Mouse (Mus musculus) limb, embryonic 10.5 days (tissue): ENCODE measurements around the gene Anapc11. TPM values are rescaled to one million over a fixed set of nuclear protein-coding genes. Genes with fewer than 3 reads are reported as not detected.

Experiments used
- DNase-seq: peaks from one replicate; pipeline ENCODE4 v3.0.0-alpha.2; 2017; ENCODE audit warnings: low spot score
- H3K27ac ChIP-seq: fragments of 300-500 bp; sonication (generic); 2 replicates; pipeline ENCODE4 v1.5.1; 2016; ENCODE audit warnings: mild to moderate bottlenecking
- H3K27me3 ChIP-seq: fragments of 300-500 bp; sonication (generic); 2 replicates; pipeline ENCODE4 v1.6.1; 2016; ENCODE audit warnings: low read depth, mild to moderate bottlenecking; ENCODE audit not compliant: poor library complexity, severe bottlenecking
- H3K36me3 ChIP-seq: fragments of 300-500 bp; sonication (generic); 2 replicates; pipeline ENCODE4 v1.6.1; 2016; ENCODE audit warnings: mild to moderate bottlenecking, moderate library complexity
- H3K4me1 ChIP-seq: fragments of 300-500 bp; sonication (generic); 2 replicates; pipeline ENCODE4 v1.6.1; 2016
- H3K4me3 ChIP-seq: fragments of 300-500 bp; sonication (generic); 2 replicates; pipeline ENCODE4 v1.5.1; 2016; ENCODE audit warnings: mild to moderate bottlenecking, moderate library complexity
- H3K9me3 ChIP-seq: fragments of 300-500 bp; sonication (generic); replicated peaks from 2 replicates; pipeline ENCODE4 v1.6.1; 2016; ENCODE audit warnings: mild to moderate bottlenecking
- WGBS: fragments of 180-500 bp; shearing (Covaris S2); methylation state at CpG from one replicate; pipeline ENCODE4 v1.1.7; 2016; 5-methylcytosine and 5-hydroxymethylcytosine counted together
- polyA plus RNA-seq: library from polyadenylated mRNA; unstranded; fragments of >200 nt; fragmentation: Nextera tagmentation; extraction: Ambion mirVana; gene quantifications from 2 replicates; pipeline ENCODE4 v1.2.1, GENCODE M21; 2016

Gene Anapc11
- polyA plus RNA-seq, 1 experiment from 2014 or later, result 207 TPM

GRCm38 (mm10) chr11:120627468-120628300 lies 29.5 kb downstream of the Anapc11 start:
- H3K27me3 ChIP-seq, result no peaks in the 10 kb centered on the region
- no peak for DNase-seq
- H3K27ac ChIP-seq, result no peak overlapping the region
- WGBS, result 84% methylated on average over 22 of the region's 22 CpGs
- no peak overlapping the region for H3K4me3 ChIP-seq
- H3K9me3 ChIP-seq, result no peaks in the 10 kb centered on the region
- peaks cover 51% of the 10 kb centered on the region for H3K36me3 ChIP-seq
- H3K4me1 ChIP-seq, result peaks cover 56% of the 10 kb centered on the region

DNA sequence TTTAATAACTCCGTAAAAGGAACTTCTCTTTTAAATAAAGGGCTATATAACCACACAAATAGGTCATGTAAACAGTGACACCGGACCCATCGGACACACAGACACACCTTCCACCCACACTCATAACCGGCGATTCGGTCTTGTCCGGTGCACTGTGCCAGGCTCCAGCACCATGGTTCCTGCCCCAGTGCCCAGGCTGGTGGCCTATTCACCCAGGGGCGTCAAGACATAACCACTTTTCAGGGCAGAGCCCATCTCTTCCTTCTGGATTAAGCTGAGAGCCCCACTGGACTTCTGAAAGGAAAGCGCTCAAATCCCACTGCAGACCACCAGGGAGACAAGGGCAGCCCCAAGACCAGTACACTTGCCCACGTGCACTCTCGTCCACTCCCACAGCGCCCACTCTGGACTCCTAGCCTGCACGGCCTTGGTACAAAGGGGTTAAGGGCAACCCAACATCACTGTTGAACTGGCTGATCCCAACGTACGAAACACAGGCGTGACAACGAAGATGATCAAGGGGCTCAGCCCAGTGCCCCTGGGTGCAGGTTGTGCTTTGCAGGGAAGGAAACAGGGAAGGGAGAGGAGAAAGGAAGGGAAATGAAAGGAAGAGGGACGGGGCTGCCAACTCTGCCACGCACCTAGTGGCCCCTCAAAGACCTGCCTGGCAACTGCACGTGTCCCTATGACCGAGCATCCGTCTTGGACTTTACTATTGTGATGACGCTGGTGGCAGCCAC lies 30.6 kb downstream of the Anapc11 start:
- Histone ChIP-seq H3K27me3 (no peaks in the 10 kb centered on the region), H3K9me3 (no peaks in the 10 kb centered on the region), H3K4me3 (peak overlapping the region; percentile 19), H3K27ac (no peak overlapping the region), H3K4me1 (peaks cover 59% of the 10 kb centered on the region), H3K36me3 (peaks cover 43% of the 10 kb centered on the region)
- WGBS, result 97% methylated on average over 23 of the region's 23 CpGs
- no peak for DNase-seq

DNA sequence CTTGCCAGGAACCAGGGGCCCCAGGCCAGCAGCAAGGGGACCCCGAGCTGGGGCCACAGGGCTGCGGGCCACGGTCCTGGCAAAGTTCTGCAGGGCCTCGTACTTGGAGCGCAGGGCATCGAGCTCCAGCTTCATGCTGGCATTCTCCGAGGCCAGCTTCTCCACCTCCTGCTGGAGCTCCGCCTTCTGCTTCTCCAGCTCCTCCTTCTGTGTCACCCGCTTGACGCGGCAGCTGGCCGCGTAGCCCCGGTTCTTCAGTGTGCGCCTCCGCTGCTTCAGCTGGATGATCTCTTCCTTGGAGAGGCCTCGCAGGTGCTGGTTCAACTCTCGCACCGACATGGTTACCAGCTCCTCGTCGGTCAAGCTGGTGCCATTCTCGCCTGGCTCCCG lies 31.1 kb downstream of the Anapc11 start:
- WGBS, result 79% methylated on average over 23 of the region's 23 CpGs
- H3K9me3 ChIP-seq, result no peaks in the 10 kb centered on the region
- 0 out of 2 replicates have a peak overlapping the region, but pooled peaks have one; percentile 66 for H3K27ac ChIP-seq
- peaks cover 57% of the 10 kb centered on the region for H3K4me1 ChIP-seq
- H3K4me3 ChIP-seq, result peak overlapping the region; percentile 18
- H3K36me3 ChIP-seq, result peaks cover 43% of the 10 kb centered on the region
- DNase-seq, result no peak
- no peaks in the 10 kb centered on the region for H3K27me3 ChIP-seq

DNA sequence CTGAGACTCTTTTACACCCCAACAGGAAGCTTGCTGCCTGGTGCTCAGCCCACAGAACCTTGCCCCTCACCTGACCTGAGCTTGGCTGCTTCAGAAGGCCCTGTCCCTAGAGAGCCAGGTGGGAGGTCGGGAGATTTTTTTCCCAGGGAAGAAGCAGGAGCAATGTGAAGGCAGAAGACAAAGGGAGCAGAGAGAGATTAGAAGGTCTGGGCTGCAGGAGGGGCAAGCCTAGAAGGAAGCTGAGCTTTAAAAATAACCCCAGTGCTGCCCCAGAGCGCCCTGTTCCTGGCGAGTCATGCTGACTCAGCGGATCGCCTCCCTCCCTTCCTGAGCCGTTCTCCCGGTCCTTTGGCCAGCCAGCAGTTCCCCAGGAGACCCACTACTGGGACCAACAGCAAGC lies 31.7 kb downstream of the Anapc11 start:
- peaks cover 54% of the 10 kb centered on the region for H3K4me1 ChIP-seq
- WGBS, result 51% methylated on average over 7 of the region's 7 CpGs
- H3K9me3 ChIP-seq, result no peaks in the 10 kb centered on the region
- no peak for DNase-seq
- H3K27ac ChIP-seq, result peak overlapping the region; percentile 66
- H3K4me3 ChIP-seq, result peak overlapping the region; percentile 18
- H3K36me3 ChIP-seq, result peaks cover 43% of the 10 kb centered on the region
- no peaks in the 10 kb centered on the region for H3K27me3 ChIP-seq

DNA sequence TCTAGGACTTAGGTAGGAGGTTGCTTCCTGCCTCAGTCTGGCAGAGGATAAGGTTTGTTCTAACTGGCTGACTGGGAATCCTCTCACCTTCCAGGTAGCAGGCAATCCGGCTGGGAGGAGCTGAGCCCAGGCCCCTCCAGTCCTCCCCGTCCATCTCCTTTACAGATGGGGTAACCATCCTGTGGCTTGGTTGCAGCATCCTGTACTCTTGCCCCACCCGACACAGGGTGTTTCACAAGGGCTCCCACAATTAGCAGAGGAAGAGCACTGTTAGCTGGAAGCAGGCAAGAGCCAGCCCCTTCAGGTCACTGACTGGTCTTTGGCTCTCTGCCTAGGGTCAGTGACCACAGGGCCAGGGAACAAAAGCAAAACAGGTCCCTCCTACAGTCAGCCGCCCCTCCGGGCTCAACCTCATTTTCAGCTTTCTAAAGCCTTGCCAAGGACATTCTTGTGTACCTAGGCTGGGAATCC lies 32.2 kb downstream of the Anapc11 start:
- no peaks in the 10 kb centered on the region for H3K27me3 ChIP-seq
- H3K36me3 ChIP-seq, result peaks cover 43% of the 10 kb centered on the region
- H3K4me1 ChIP-seq, result peaks cover 48% of the 10 kb centered on the region
- peak overlapping the region; percentile 18 for H3K4me3 ChIP-seq
- H3K9me3 ChIP-seq, result no peaks in the 10 kb centered on the region
- H3K27ac ChIP-seq, result peak overlapping the region; percentile 66
- WGBS, result 64% methylated on average over 5 of the region's 5 CpGs
- DNase-seq, result no peak

- Histone ChIP-seq H3K4me1 (peaks cover 42% of the 10 kb centered on the region), H3K4me3 (peak overlapping the region; percentile 92), H3K27ac (peak overlapping the region; percentile 66; the same call in 1 of the 2 replicates), H3K27me3 (no peaks in the 10 kb centered on the region), H3K36me3 (peaks cover 40% of the 10 kb centered on the region), H3K9me3 (no peaks in the 10 kb centered on the region)
- no peak for DNase-seq
- 46% methylated on average over 7 of the region's 7 CpGs for WGBS
Measured at GRCm38 (mm10) chr11:120630881-120631725, 32.9 kb downstream of the Anapc11 start.

DNA sequence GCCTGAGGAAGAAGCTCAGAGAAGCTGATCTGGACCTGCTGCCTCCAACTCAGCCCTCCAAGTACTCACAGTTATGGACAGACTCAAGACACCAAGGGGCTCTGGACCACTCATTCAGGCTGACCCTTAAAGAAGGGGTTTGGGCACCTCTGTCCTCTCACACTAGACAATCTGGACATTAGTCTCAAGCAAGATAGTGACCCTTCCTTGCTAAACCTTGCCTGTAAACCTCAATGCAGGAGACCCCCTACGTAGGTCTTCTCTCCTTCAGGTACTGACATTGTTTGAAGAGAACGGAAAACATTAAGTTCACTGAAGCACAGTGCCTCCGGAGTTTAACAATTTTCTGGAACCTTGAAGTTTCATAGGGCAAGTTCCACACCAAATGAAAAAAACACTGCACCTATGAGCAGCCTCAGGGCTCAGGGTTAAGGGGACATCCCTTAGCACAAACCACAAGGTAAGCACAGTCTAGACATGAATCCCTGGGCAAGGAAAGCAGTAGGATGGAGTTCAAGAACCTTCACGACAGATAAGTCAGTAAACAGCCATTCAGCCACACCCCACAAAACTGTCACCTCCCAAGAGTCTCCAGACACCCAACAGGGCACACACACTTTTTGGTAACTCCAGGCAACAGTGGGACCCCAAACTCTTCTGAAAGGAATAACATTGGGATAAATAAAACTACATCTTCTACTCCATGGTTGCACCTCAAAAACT lies 33.7 kb downstream of the Anapc11 start:
- Histone ChIP-seq H3K9me3 (no peaks in the 10 kb centered on the region), H3K27me3 (no peaks in the 10 kb centered on the region), H3K4me3 (peak overlapping the region; percentile 92), H3K4me1 (peaks cover 41% of the 10 kb centered on the region), H3K27ac (peak overlapping the region; percentile 96), H3K36me3 (peaks cover 33% of the 10 kb centered on the region)
- DNase-seq, result no peak
- WGBS, result 69% methylated on average over 4 of the region's 4 CpGs

- H3K4me3 ChIP-seq, result peak overlapping the region; percentile 92
- H3K27ac ChIP-seq, result peak overlapping the region; percentile 96
- H3K9me3 ChIP-seq, result no peaks in the 10 kb centered on the region
- peaks cover 23% of the 10 kb centered on the region for H3K36me3 ChIP-seq
- H3K27me3 ChIP-seq, result no peaks in the 10 kb centered on the region
- peak; percentile 74 for DNase-seq
- WGBS, result under 1% methylated on average over 105 of the region's 116 CpGs
- peaks cover 41% of the 10 kb centered on the region for H3K4me1 ChIP-seq
Measured at GRCm38 (mm10) chr11:120632559-120633519, 34.6 kb downstream of the Anapc11 start.

DNA sequence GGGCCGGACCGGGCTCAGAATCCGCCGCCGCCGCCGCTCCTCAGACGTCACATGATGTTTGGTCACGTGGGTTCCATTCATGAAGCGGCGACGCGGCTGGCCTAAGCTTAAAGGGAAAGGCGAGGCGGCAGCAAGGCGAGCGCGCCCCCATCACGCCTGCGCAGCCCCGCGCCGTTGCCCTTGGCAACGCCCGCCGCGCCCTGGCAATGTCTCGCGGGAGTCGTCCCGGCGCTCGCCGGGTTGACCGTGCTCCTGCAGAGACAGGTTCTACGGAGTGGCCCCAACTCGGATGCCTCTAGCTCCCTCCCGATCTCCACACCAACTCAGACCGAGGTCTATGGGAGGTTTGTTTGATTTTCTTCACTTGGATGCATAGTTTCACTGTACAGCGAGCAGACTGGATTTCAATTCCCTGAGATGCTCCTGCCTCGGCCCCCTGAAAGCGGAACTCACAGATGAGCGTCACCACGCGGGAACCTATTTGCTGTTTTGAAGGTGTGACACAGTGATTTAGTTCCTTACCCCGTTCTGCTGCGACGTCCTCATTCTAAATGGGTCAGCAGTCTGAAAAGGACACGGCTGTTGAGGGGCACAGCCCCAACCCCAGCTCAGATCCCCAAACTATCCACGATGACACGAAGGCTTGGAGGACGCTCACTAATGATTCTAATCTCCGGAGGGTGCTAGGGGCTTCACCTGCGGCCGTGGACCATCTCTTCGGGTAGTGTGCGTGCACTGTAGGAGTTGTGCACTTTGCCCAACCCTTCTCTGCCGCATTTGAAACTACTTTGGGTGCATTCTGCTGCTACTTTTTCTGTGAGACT lies 35.5 kb downstream of the Anapc11 start, which contains the start of gene Mafg:
Gene Mafg, minus strand, starts transcription at position 81 of the 824 bp plus-strand sequence.
- H3K4me3 ChIP-seq, result peak within 1 kb of the TSS; percentile 92
- no peaks in the 10 kb centered on the region for H3K27me3 ChIP-seq
- peak; percentile 98 for DNase-seq
- peaks cover 41% of the 10 kb centered on the region for H3K4me1 ChIP-seq
- 11% methylated on average over 58 of the region's 58 CpGs for WGBS
- peak within 1 kb of the TSS; percentile 96 for H3K27ac ChIP-seq
- H3K9me3 ChIP-seq, result no peaks in the 10 kb centered on the region
- H3K36me3 ChIP-seq, result peaks cover 17% of the 10 kb centered on the region

GRCm38 (mm10) chr11:120634810-120635209 lies 36.6 kb downstream of the Anapc11 start:
- Histone ChIP-seq H3K4me1 (peaks cover 34% of the 10 kb centered on the region), H3K9me3 (no peaks in the 10 kb centered on the region), H3K27me3 (no peaks in the 10 kb centered on the region), H3K36me3 (peaks cover 7% of the 10 kb centered on the region), H3K27ac (no peak overlapping the region), H3K4me3 (0 out of 2 replicates have a peak overlapping the region, but pooled peaks have one; percentile 92)
- DNase-seq, result no peak
- WGBS, result 86% methylated on average over 5 of the region's 5 CpGs
